Mouse (Mus musculus): ENCODE measurements at regions not wholly inside any gene's neighbourhood (a gene's known extent, or its start where the extent isn't known, plus 50 kb on each side); places are given as distances from the start of the nearest gene placed in this dataset.

GRCm38 (mm10) chr7:117259674-117260294 is 121.0 kb upstream of the Xylt1 start:
- no peak for DNase-seq (ENCODE audit: low read depth, low spot score)

GRCm38 (mm10) chr7:117260596-117260995 is 120.2 kb upstream of the Xylt1 start:
- no peak for DNase-seq (ENCODE audit: low read depth, low spot score)

- no peak for DNase-seq (ENCODE audit: low read depth, low spot score)
Observed at GRCm38 (mm10) chr7:117263126-117263525, 117.7 kb upstream of the Xylt1 start.

- no peak for DNase-seq (ENCODE audit: low read depth, low spot score)
Observed at GRCm38 (mm10) chr7:117264341-117264740, 116.4 kb upstream of the Xylt1 start.

GRCm38 (mm10) chr7:117268096-117268495 is 112.7 kb upstream of the Xylt1 start:
- no peak for DNase-seq (ENCODE audit: low read depth, low spot score)

GRCm38 (mm10) chr7:117269263-117269897 is 111.4 kb upstream of the Xylt1 start:
- no peak for DNase-seq (ENCODE audit: low read depth, low spot score)

- DNase-seq (ENCODE audit: low read depth, low spot score): no peak
Observed at GRCm38 (mm10) chr7:117278388-117278961, 102.3 kb upstream of the Xylt1 start.

GRCm38 (mm10) chr7:117282194-117282593 is 98.6 kb upstream of the Xylt1 start:
- no peak for DNase-seq (ENCODE audit: low read depth, low spot score)

GRCm38 (mm10) chr7:117285206-117285605 is 95.6 kb upstream of the Xylt1 start:
- DNase-seq (ENCODE audit: low read depth, low spot score): no peak

- no peak for DNase-seq (ENCODE audit: low read depth, low spot score)
Observed at GRCm38 (mm10) chr7:117285985-117286384, 94.8 kb upstream of the Xylt1 start.

- peak; percentile 20 for DNase-seq (ENCODE audit: low read depth, low spot score)
Observed at GRCm38 (mm10) chr7:117303705-117304104, 77.1 kb upstream of the Xylt1 start.

- no peak for DNase-seq (ENCODE audit: low read depth, low spot score)
Observed at GRCm38 (mm10) chr7:117310586-117311200, 70.1 kb upstream of the Xylt1 start.

GRCm38 (mm10) chr7:117311316-117311715 is 69.5 kb upstream of the Xylt1 start:
- no peak for DNase-seq (ENCODE audit: low read depth, low spot score)

- no peak for DNase-seq (ENCODE audit: low read depth, low spot score)
Observed at GRCm38 (mm10) chr7:117316126-117316805, 64.5 kb upstream of the Xylt1 start.

- no peak for DNase-seq (ENCODE audit: low read depth, low spot score)
Observed at GRCm38 (mm10) chr7:117317362-117317761, 63.4 kb upstream of the Xylt1 start.

- DNase-seq (ENCODE audit: low read depth, low spot score): no peak
Observed at GRCm38 (mm10) chr7:117320552-117320951, 60.2 kb upstream of the Xylt1 start.
